Mouse (Mus musculus) heart, postnatal 10 days (tissue): ENCODE measurements at regions not wholly inside any gene's neighbourhood (a gene's known extent, or its start where the extent isn't known, plus 50 kb on each side); places are given as distances from the start of the nearest gene placed in this dataset.

Experiments
- DNase-seq, 2 experiments: peaks; one replicate each; pipeline ENCODE4 v3.0.0; 2021
- intact Hi-C: fragments of 180-260 bp; cut with DNase I; formaldehyde crosslinking; loops from one replicate; pipeline ENCODE4 v1.15.1; 2025

GRCm38 (mm10) chr7:36420741-36421140 lies 277.2 kb upstream of the Tshz3 start:
- no peak for DNase-seq
- intact Hi-C loops: no loop called here

- intact Hi-C loops: loop anchor here (10.0 kb wide), 1 partner anchor 65 kb away; no protein-coding TSS in a partner anchor
- DNase-seq: no peak
Measured at GRCm38 (mm10) chr7:36449181-36449915, 248.6 kb upstream of the Tshz3 start.

GRCm38 (mm10) chr7:36453816-36454215 lies 244.1 kb upstream of the Tshz3 start:
- intact Hi-C loops: loop anchor here (10.0 kb wide), 1 partner anchor 379 kb away; no protein-coding TSS in a partner anchor
- DNase-seq: no peak

GRCm38 (mm10) chr7:36456080-36456479 lies 241.8 kb upstream of the Tshz3 start:
- intact Hi-C loops: loop anchor here (10.0 kb wide), 1 partner anchor 381 kb away; no protein-coding TSS in a partner anchor
- DNase-seq: no peak

GRCm38 (mm10) chr7:36462422-36462833 lies 235.5 kb upstream of the Tshz3 start:
- DNase-seq: no peak
- intact Hi-C loops: no loop called here

- no peak for DNase-seq
- intact Hi-C loops: no loop called here
Measured at GRCm38 (mm10) chr7:36469386-36469785, 228.5 kb upstream of the Tshz3 start.

- no peak for DNase-seq
- intact Hi-C loops: no loop called here
Measured at GRCm38 (mm10) chr7:36473532-36473931, 224.4 kb upstream of the Tshz3 start.

GRCm38 (mm10) chr7:36476434-36476833 lies 221.5 kb upstream of the Tshz3 start:
- intact Hi-C loops: no loop called here
- no peak for DNase-seq

- no peak for DNase-seq
- intact Hi-C loops: no loop called here
Measured at GRCm38 (mm10) chr7:36476851-36477644, 220.9 kb upstream of the Tshz3 start.

GRCm38 (mm10) chr7:36488155-36488554 lies 209.8 kb upstream of the Tshz3 start:
- intact Hi-C loops: no loop called here
- DNase-seq: no peak

GRCm38 (mm10) chr7:36491173-36491581 lies 206.7 kb upstream of the Tshz3 start:
- intact Hi-C loops: no loop called here
- DNase-seq: no peak

GRCm38 (mm10) chr7:36504010-36504875 lies 193.7 kb upstream of the Tshz3 start:
- DNase-seq: no peak
- intact Hi-C loops: no loop called here

GRCm38 (mm10) chr7:36507895-36508431 lies 190.0 kb upstream of the Tshz3 start:
- no peak for DNase-seq
- intact Hi-C loops: no loop called here

GRCm38 (mm10) chr7:36513680-36514079 lies 184.2 kb upstream of the Tshz3 start:
- intact Hi-C loops: no loop called here
- no peak for DNase-seq

GRCm38 (mm10) chr7:36516094-36516663 lies 181.7 kb upstream of the Tshz3 start:
- no peak for DNase-seq
- intact Hi-C loops: no loop called here

GRCm38 (mm10) chr7:36519027-36519426 lies 178.9 kb upstream of the Tshz3 start:
- no peak for DNase-seq
- intact Hi-C loops: no loop called here

GRCm38 (mm10) chr7:36522960-36523359 lies 175.0 kb upstream of the Tshz3 start:
- DNase-seq: no peak
- intact Hi-C loops: no loop called here

GRCm38 (mm10) chr7:36526148-36526547 lies 171.8 kb upstream of the Tshz3 start:
- intact Hi-C loops: no loop called here
- DNase-seq: no peak

GRCm38 (mm10) chr7:36526692-36527091 lies 171.2 kb upstream of the Tshz3 start:
- no peak for DNase-seq
- intact Hi-C loops: no loop called here

GRCm38 (mm10) chr7:36529504-36530065 lies 168.3 kb upstream of the Tshz3 start:
- intact Hi-C loops: no loop called here
- DNase-seq: no peak
